Mouse (Mus musculus) midbrain, postnatal 0 days (tissue): ENCODE data around the gene Capn1. TPM values are rescaled to one million over a fixed set of nuclear protein-coding genes. Genes with fewer than 3 reads are reported as not detected.
A peak's percentile ranks its signal among the peaks of the same experiment; 100 is the strongest.

ENCODE experiments used
- ATAC-seq: fragments of 200-750 bp; cut with Nextera tagmentation; 2 replicates; pipeline ENCODE4 v1.8.0; 2017; ENCODE audit warnings: moderate number of reproducible peaks, mild to moderate bottlenecking, moderate TSS enrichment, moderate library complexity; ENCODE audit not compliant: low FRiP score
- DNase-seq: peaks from one replicate; pipeline ENCODE4 v3.0.0-alpha.2; 2015; ENCODE audit warnings: low spot score
- H3K27ac ChIP-seq: fragments of 300-500 bp; sonication (generic); 2 replicates; pipeline ENCODE4 v1.5.1; 2014; ENCODE audit warnings: low read depth, mild to moderate bottlenecking, low read length, mixed read lengths
- H3K27me3 ChIP-seq: fragments of 300-500 bp; sonication (generic); 2 replicates; pipeline ENCODE4 v1.6.1; 2014; ENCODE audit warnings: low read length, control low read depth, mixed read lengths; ENCODE audit not compliant: insufficient read depth
- H3K36me3 ChIP-seq: fragments of 300-500 bp; sonication (generic); 2 replicates; pipeline ENCODE4 v1.6.1; 2014; ENCODE audit warnings: low read length, control low read depth, mixed read lengths; ENCODE audit not compliant: insufficient read depth
- H3K4me1 ChIP-seq: fragments of 300-500 bp; sonication (generic); 2 replicates; pipeline ENCODE4 v1.6.1; 2014; ENCODE audit warnings: mild to moderate bottlenecking, control low read depth, antibody characterized with exemption, low read length, mixed read lengths; ENCODE audit not compliant: insufficient read depth
- H3K4me2 ChIP-seq: fragments of 300-500 bp; sonication (generic); 2 replicates; pipeline ENCODE4 v1.6.1; 2014; ENCODE audit warnings: low read depth, mild to moderate bottlenecking, low read length, mixed read lengths; ENCODE audit not compliant: poor library complexity, severe bottlenecking
- H3K4me3 ChIP-seq: fragments of 300-500 bp; sonication (generic); 2 replicates; pipeline ENCODE4 v1.5.1; 2014; ENCODE audit warnings: low read depth, mild to moderate bottlenecking, low read length, moderate library complexity
- H3K9ac ChIP-seq: fragments of 300-500 bp; sonication (generic); replicated peaks from 2 replicates; pipeline ENCODE4 v1.6.1; 2014; ENCODE audit warnings: mild to moderate bottlenecking, low read length, moderate library complexity, mixed read lengths; ENCODE audit not compliant: poor library complexity, severe bottlenecking
- H3K9me3 ChIP-seq: fragments of 300-500 bp; sonication (generic); 2 replicates; pipeline ENCODE4 v1.6.1; 2016; ENCODE audit warnings: low read length, control low read depth
- CTCF ChIP-seq: IDR thresholded peaks from 2 replicates; pipeline ENCODE4 v1.5.1; 2016; ENCODE audit warnings: antibody characterized with exemption, mild to moderate bottlenecking
- WGBS: fragments of 180-500 bp; shearing (Covaris S2); extraction: QIAGEN DNeasy Blood & Tissue Kit; methylation state at CpG from one replicate; pipeline ENCODE4 v1.1.7; 2014; 5-methylcytosine and 5-hydroxymethylcytosine counted together
- polyA plus RNA-seq: library from polyadenylated mRNA; unstranded; fragments of >200 nt; fragmentation: Nextera tagmentation; extraction: Ambion mirVana; gene quantifications from 2 replicates; pipeline ENCODE4 v1.2.1, GENCODE M21; 2015
- total RNA-seq: library from RNA; depleted of rRNA; stranded (reverse); fragments of >200 nt; gene quantifications from 2 replicates; pipeline ENCODE4 v1.2.3, GENCODE M21; 2014

The Capn1 gene
- total and polyA plus RNA-seq, 2 experiments from 2014 or later, result 3.9 to 7.9 TPM

DNA sequence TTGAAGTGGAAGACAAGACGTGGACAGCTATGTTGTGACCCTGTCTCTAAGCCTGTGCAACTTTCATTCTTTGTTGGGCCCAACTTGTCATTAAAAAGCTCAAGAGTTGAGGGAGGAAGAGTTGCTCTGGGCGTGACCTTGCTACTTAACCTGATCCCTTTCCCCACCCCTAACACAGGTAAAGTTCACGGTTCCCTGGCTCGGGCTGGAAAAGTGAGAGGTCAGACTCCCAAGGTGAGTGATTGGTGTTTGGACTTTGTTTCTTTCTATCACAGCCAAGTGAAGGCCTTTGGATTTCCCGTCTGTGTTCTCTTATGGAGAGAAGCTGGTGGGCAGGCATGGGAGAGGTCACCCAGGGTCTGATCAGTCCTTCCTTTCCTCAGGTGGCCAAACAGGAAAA, 43.3 kb upstream of the Capn1 start:
- Histone ChIP-seq H3K4me3 (peak overlapping the region; percentile 53; the same call in 1 of the 2 replicates), H3K36me3 (peaks cover 3% of the 10 kb centered on the region), H3K9me3 (no peaks in the 10 kb centered on the region), H3K4me1 (peaks cover 13% of the 10 kb centered on the region), H3K4me2 (peak overlapping the region; percentile 85), H3K9ac (no peak overlapping the region), H3K27ac (no peak overlapping the region), H3K27me3 (no peaks in the 10 kb centered on the region)
- 82% methylated on average over 5 of the region's 5 CpGs for WGBS
- no peak for DNase-seq
- no peak for ATAC-seq
- no peak for TF ChIP-seq CTCF

- no peak for TF ChIP-seq CTCF
- DNase-seq (no peak), ATAC-seq (no peak)
- H3K27me3 ChIP-seq, result no peaks in the 10 kb centered on the region
- peak overlapping the region; percentile 53 for H3K4me3 ChIP-seq
- H3K9ac ChIP-seq, result peak overlapping the region; percentile 85
- 37% methylated on average over 5 of the region's 5 CpGs for WGBS
- no peak overlapping the region for H3K27ac ChIP-seq
- peaks cover 13% of the 10 kb centered on the region for H3K4me1 ChIP-seq
- H3K36me3 ChIP-seq, result peaks cover 7% of the 10 kb centered on the region
- H3K4me2 ChIP-seq, result peak overlapping the region; percentile 85
- H3K9me3 ChIP-seq, result no peaks in the 10 kb centered on the region
Observed at GRCm38 (mm10) chr19:6058513-6058912, 42.8 kb upstream of the Capn1 start.

GRCm38 (mm10) chr19:6057313-6058096, 41.8 kb upstream of the Capn1 start, which contains the start of the genes Mrpl49 and Fau:
Gene Mrpl49, minus strand, starts transcription at chr19:6057785.
Gene Fau, plus strand, starts transcription at chr19:6057844.
- H3K4me3 ChIP-seq, result peak within 1 kb of the TSS; percentile 53
- H3K4me2 ChIP-seq, result peak within 1 kb of the TSS; percentile 85
- no peaks in the 10 kb centered on the region for H3K9me3 ChIP-seq
- peak; percentile 89 for ATAC-seq
- H3K27ac ChIP-seq, result peak within 1 kb of the TSS; percentile 79
- DNase-seq, result peak; percentile 99
- peaks cover 12% of the 10 kb centered on the region for H3K4me1 ChIP-seq
- TF ChIP-seq CTCF, result no peak
- under 1% methylated on average over 63 of the region's 63 CpGs for WGBS
- peak within 1 kb of the TSS; percentile 85 for H3K9ac ChIP-seq
- peaks cover 16% of the 10 kb centered on the region for H3K36me3 ChIP-seq
- no peaks in the 10 kb centered on the region for H3K27me3 ChIP-seq

- DNase-seq, result no peak
- no peak overlapping the region for H3K27ac ChIP-seq
- no peak for ATAC-seq
- H3K4me1 ChIP-seq, result peaks cover 6% of the 10 kb centered on the region; the same call in 1 of the 2 replicates
- 57% methylated on average over 4 of the region's 4 CpGs for WGBS
- no peaks in the 10 kb centered on the region for H3K9me3 ChIP-seq
- peak overlapping the region; percentile 74 for H3K4me2 ChIP-seq
- H3K36me3 ChIP-seq, result peaks cover 24% of the 10 kb centered on the region
- no peaks in the 10 kb centered on the region for H3K27me3 ChIP-seq
- peak overlapping the region; percentile 53 for H3K4me3 ChIP-seq
- no peak for TF ChIP-seq CTCF
- peak overlapping the region; percentile 78 for H3K9ac ChIP-seq
Observed at GRCm38 (mm10) chr19:6056696-6057095, 41.0 kb upstream of the Capn1 start.

DNA sequence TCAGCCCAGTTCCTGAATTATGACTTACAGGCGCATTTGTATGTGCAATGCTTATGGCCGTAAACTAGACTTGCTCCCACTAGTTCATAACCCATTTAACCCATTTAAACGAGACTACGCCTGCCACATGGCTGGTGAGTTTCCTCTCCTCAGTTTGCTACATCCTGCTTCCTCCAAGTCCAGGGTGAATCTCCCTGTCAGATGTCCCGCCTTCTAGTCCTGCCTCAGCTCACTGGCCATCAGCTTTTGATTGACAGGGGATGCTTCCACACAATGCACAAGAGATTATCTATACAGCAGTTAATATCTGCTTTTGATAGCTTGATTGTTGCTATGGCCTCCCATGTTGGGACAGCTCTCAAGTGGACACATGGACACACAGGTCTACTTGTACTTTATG, 38.6 kb upstream of the Capn1 start:
- Histone ChIP-seq H3K4me2 (no peak overlapping the region), H3K9ac (no peak overlapping the region), H3K36me3 (peaks cover 48% of the 10 kb centered on the region), H3K4me1 (peaks cover 6% of the 10 kb centered on the region; the same call in 1 of the 2 replicates), H3K4me3 (no peak overlapping the region), H3K27me3 (no peaks in the 10 kb centered on the region), H3K27ac (no peak overlapping the region), H3K9me3 (no peaks in the 10 kb centered on the region)
- no peak for DNase-seq
- ATAC-seq, result no peak
- TF ChIP-seq CTCF, result no peak
- 86% methylated on average over 5 of the region's 5 CpGs for WGBS

DNA sequence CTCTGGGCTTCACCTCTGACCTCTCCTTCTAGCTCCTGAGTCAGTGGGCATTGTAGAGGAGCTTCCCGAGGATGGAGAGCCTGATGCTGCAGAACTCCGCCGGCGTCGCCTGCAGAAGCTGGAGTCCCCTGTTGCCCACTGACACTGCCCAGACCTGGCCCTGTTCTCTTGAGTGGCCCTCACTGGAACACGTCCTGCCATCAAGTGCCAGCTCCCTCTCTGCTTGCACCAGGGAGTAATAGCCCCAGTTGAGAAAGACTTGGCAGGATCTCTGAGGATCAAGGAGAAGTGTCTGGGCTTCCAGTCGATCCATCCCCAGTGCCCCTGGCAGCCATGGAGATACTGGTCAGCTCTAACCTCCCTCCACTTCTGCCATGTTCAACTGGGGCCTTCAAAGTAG, 36.8 kb upstream of the Capn1 start:
- Histone ChIP-seq H3K9ac (no peak overlapping the region), H3K27me3 (no peaks in the 10 kb centered on the region), H3K27ac (no peak overlapping the region), H3K4me1 (0 out of 2 replicates have a peak, but pooled peaks cover 7% of the 10 kb centered on the region), H3K4me2 (no peak overlapping the region), H3K36me3 (peaks cover 61% of the 10 kb centered on the region), H3K9me3 (no peaks in the 10 kb centered on the region), H3K4me3 (no peak overlapping the region)
- WGBS, result 86% methylated on average over 7 of the region's 7 CpGs
- TF ChIP-seq CTCF, result no peak
- ATAC-seq (no peak), DNase-seq (no peak)
